Mouse (Mus musculus): ENCODE results near the gene Zfp644. TPM values are rescaled to one million over a fixed set of nuclear protein-coding genes. Genes with fewer than 3 reads are reported as not detected.

Zfp644 gene
- polyA plus RNA-seq, 1 experiment from 2014 or later, result 36.3 TPM

DNA sequence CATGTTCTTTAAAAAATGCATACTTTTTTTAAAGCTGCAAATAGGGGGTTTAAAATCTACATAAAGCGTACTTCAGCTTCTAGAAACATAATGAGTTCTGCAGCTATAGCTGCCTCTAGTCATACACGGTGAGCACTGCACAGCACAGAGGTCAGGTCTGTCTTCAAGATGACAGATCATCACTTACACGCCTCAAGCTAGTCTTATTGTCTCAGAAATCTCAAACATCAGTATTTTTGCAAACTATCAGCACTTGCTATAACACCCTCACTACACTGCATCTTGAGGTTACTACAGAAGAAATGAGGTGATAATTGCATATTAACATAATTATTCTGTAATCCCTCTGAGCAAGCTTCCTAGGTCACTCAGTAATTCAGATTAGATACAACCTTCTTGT, 55.2 kb downstream of the Zfp644 start:
- WGBS, result 80% methylated on average over 3 of the region's 3 CpGs
- no peaks in the 10 kb centered on the region for H3K9me3 ChIP-seq (ENCODE audit: control insufficient read depth, low read length)
- H3K27ac ChIP-seq (ENCODE audit: low read length), result no peak overlapping the region
- H3K27me3 ChIP-seq (replicated peaks; ENCODE audit: control insufficient read depth, insufficient read depth, low read length), result no peaks in the 10 kb centered on the region
- no peak overlapping the region for H3K9ac ChIP-seq (ENCODE audit: low read depth, low read length)
- H3K4me3 ChIP-seq (ENCODE audit: low read length), result no peak overlapping the region
- no peak for ATAC-seq
- H3K4me2 ChIP-seq (ENCODE audit: low read depth, low read length), result no peak overlapping the region
- no peaks in the 10 kb centered on the region; the same call in 1 of the 2 replicates for H3K36me3 ChIP-seq (ENCODE audit: control insufficient read depth, insufficient read depth, low read length)
- no peaks in the 10 kb centered on the region for H3K4me1 ChIP-seq (ENCODE audit: control insufficient read depth, insufficient read depth, low read length)

DNA sequence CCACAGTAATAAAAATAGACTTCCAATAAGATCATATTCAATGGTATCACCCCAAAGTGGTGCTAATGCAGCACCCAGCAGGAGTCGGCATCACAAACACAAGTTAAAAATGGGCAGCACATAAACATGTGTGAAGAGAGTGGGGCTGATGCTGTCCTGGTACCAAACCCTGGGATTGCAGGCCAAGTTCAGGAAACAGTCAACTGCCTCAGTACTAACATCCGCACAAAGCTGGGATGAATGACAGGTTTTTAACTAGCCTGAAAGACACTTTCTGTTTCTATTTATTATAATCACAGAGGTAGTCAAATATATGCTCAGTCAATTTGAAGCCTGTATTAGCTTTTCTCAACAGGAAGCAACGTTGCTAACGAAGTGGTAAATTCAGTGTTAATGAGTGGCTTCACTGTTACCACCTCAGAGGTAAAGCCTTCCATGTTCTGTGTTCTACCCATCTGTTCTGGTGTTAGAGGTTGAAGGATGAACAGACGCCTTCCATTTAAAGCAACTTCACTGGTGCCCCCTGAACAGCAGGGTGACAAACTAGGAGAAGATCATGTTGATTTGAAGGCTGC, 56.8 kb downstream of the Zfp644 start:
- Histone ChIP-seq H3K4me2 (ENCODE audit: low read depth, low read length) (no peak overlapping the region), H3K4me3 (ENCODE audit: low read length) (no peak overlapping the region), H3K27ac (ENCODE audit: low read length) (no peak overlapping the region), H3K9ac (ENCODE audit: low read depth, low read length) (no peak overlapping the region), H3K9me3 (ENCODE audit: control insufficient read depth, low read length) (no peaks in the 10 kb centered on the region), H3K36me3 (ENCODE audit: control insufficient read depth, insufficient read depth, low read length) (peaks cover 3% of the 10 kb centered on the region; the same call in 1 of the 2 replicates), H3K4me1 (ENCODE audit: control insufficient read depth, insufficient read depth, low read length) (no peaks in the 10 kb centered on the region), H3K27me3 (replicated peaks; ENCODE audit: control insufficient read depth, insufficient read depth, low read length) (no peaks in the 10 kb centered on the region)
- whole genome bisulfite sequencing, result 74% methylated on average over 5 of the region's 5 CpGs
- no peak for ATAC-seq

DNA sequence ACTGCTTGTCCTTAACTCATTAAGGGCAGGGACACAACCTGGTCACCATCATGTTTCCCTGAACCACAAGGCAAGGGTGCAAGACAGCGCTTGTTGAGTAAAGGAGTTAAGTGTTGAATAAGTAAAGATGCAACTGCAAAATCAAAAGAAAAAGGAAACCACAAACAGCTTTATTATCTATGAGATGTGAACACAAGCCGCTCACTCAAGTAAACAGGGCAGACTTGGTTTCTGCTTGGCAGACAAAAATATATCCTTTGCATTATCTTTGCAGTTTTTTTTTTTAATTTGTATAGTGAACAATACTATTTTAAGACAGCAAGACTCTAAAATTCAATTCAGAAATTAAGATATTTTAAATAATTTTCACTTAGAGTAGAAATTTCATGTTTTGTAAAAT, 57.5 kb downstream of the Zfp644 start:
- H3K9me3 ChIP-seq (ENCODE audit: control insufficient read depth, low read length), result no peaks in the 10 kb centered on the region
- no peaks in the 10 kb centered on the region for H3K4me1 ChIP-seq (ENCODE audit: control insufficient read depth, insufficient read depth, low read length)
- no peak overlapping the region for H3K4me3 ChIP-seq (ENCODE audit: low read length)
- H3K27ac ChIP-seq (ENCODE audit: low read length), result no peak overlapping the region
- WGBS, result 92% methylated on average over 2 of the region's 2 CpGs
- no peak for ATAC-seq
- no peak overlapping the region for H3K4me2 ChIP-seq (ENCODE audit: low read depth, low read length)
- H3K9ac ChIP-seq (ENCODE audit: low read depth, low read length), result no peak overlapping the region
- no peaks in the 10 kb centered on the region for H3K27me3 ChIP-seq (replicated peaks; ENCODE audit: control insufficient read depth, insufficient read depth, low read length)
- H3K36me3 ChIP-seq (ENCODE audit: control insufficient read depth, insufficient read depth, low read length), result peaks cover 3% of the 10 kb centered on the region; the same call in 1 of the 2 replicates

DNA sequence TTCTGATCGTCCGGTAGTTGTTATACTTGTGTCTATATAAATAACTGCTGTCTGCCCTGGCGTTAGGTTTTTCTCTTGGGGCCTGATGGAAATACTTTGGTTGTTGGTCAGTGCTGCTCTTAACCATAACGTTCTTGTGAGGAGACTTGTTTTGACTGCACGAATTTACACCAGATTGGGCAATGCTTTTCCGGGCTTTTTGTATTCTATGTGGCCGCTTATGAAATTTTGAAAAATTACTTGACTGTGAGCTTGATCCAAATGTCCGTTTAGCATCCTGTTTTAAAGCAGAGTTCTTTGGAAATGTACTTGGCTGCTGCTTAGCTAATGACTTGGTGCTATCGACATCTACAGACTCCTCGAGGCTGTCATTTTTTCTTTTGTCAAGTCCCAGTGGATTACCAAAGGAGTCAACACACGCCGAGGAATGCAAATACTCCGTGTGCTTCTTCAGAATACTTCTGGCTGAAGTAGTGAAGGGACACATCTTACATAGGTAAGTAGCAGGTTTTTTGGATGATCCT, 60.6 kb downstream of the Zfp644 start:
- no peak overlapping the region for H3K4me3 ChIP-seq (ENCODE audit: low read length)
- H3K4me1 ChIP-seq (ENCODE audit: control insufficient read depth, insufficient read depth, low read length), result no peaks in the 10 kb centered on the region
- H3K27me3 ChIP-seq (replicated peaks; ENCODE audit: control insufficient read depth, insufficient read depth, low read length), result no peaks in the 10 kb centered on the region
- H3K9ac ChIP-seq (ENCODE audit: low read depth, low read length), result no peak overlapping the region
- WGBS, result 89% methylated on average over 13 of the region's 13 CpGs
- no peak overlapping the region for H3K4me2 ChIP-seq (ENCODE audit: low read depth, low read length)
- no peak for ATAC-seq
- H3K9me3 ChIP-seq (ENCODE audit: control insufficient read depth, low read length), result no peaks in the 10 kb centered on the region
- no peak overlapping the region for H3K27ac ChIP-seq (ENCODE audit: low read length)
- H3K36me3 ChIP-seq (ENCODE audit: control insufficient read depth, insufficient read depth, low read length), result peaks cover 7% of the 10 kb centered on the region; the same call in 1 of the 2 replicates

DNA sequence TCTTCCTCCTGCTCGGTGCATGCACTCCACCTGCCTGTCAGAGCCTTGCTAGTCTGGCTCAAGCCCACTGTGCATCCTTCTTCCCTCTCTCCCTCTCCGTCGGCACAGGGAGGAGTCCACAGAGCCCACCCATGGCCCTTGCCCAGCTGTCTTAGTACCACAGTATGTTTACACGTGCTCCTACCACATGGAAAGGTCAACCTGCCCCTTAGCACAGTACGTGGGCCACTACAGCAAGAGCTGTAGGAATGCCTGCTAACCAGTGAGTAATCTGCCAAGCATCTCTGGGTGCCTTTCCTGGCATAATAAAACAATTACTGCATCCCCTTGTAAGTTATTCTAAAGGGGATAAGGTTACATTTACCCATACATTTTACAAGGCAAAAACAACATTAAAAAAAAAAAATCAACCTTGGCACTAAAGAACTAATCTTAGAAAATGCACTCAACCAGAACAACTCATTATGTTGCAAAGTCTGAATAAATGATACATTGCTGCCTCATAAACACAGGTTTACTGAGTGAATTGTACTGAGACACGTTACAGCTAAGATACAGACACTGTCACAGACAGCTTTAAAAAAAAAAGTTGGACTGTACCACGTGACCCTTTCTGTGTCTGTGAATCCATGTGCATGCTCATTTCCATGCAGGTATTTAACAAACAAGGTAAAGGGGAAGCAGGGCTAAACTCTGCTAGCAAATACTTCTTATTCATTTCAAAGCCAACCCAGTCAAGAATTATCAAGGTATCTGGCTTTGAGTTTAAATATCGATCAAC, 68.5 kb downstream of the Zfp644 start:
- no peak overlapping the region for H3K27ac ChIP-seq (ENCODE audit: low read length)
- 70% methylated on average over 8 of the region's 8 CpGs for WGBS
- ATAC-seq, result no peak
- no peaks in the 10 kb centered on the region for H3K9me3 ChIP-seq (ENCODE audit: control insufficient read depth, low read length)
- no peaks in the 10 kb centered on the region for H3K4me1 ChIP-seq (ENCODE audit: control insufficient read depth, insufficient read depth, low read length)
- H3K27me3 ChIP-seq (replicated peaks; ENCODE audit: control insufficient read depth, insufficient read depth, low read length), result no peaks in the 10 kb centered on the region
- no peak overlapping the region for H3K4me3 ChIP-seq (ENCODE audit: low read length)
- no peak overlapping the region for H3K9ac ChIP-seq (ENCODE audit: low read depth, low read length)
- no peaks in the 10 kb centered on the region; the same call in 1 of the 2 replicates for H3K36me3 ChIP-seq (ENCODE audit: control insufficient read depth, insufficient read depth, low read length)
- no peak overlapping the region for H3K4me2 ChIP-seq (ENCODE audit: low read depth, low read length)

DNA sequence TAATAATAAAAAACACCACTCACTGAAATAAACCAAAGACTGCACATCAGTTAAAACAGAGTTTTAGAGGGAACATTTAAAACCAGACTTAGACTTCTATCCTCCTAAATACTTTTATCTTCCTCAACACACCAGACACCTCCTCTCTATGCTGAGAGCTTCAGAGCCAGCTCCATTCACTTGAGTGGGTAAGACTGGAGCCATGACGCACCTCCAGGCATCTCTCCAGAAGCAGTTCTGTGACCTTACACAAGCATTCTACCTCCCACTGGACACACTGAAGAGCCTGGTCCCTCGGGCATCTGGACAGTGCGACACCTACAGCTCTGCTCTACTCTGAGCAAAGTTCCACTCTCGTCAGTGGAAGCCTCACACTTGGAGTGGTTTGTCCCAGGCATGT, 73.8 kb downstream of the Zfp644 start:
- Histone ChIP-seq H3K27me3 (replicated peaks; ENCODE audit: control insufficient read depth, insufficient read depth, low read length) (no peaks in the 10 kb centered on the region), H3K4me1 (ENCODE audit: control insufficient read depth, insufficient read depth, low read length) (no peaks in the 10 kb centered on the region), H3K36me3 (ENCODE audit: control insufficient read depth, insufficient read depth, low read length) (no peaks in the 10 kb centered on the region; the same call in 1 of the 2 replicates), H3K4me2 (ENCODE audit: low read depth, low read length) (no peak overlapping the region), H3K27ac (ENCODE audit: low read length) (no peak overlapping the region), H3K9ac (ENCODE audit: low read depth, low read length) (no peak overlapping the region), H3K4me3 (ENCODE audit: low read length) (no peak overlapping the region), H3K9me3 (ENCODE audit: control insufficient read depth, low read length) (no peaks in the 10 kb centered on the region)
- no peak for ATAC-seq
- 91% methylated on average over 4 of the region's 4 CpGs for WGBS

DNA sequence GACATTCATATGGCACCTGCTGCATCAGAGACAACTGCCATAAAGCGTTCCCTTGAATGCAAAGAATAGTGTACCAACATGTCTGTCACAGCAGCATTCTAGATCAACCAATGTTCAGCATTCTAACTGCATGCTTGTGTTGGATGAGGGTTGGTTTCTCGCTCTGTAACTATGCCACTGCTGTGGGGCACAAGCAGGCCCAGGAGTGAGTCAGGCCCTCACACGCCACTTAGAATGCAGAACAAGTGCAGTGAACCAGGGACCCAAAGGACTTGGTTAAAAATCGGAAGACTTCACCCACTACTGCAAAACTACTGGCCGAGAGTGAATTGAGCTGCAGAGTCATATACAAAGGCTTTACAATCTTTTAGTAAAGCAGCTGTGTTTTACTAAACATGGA, 74.9 kb downstream of the Zfp644 start:
- no peak for ATAC-seq
- 92% methylated on average over 5 of the region's 5 CpGs for WGBS
- Histone ChIP-seq H3K27ac (ENCODE audit: low read length) (no peak overlapping the region), H3K27me3 (replicated peaks; ENCODE audit: control insufficient read depth, insufficient read depth, low read length) (no peaks in the 10 kb centered on the region), H3K4me2 (ENCODE audit: low read depth, low read length) (no peak overlapping the region), H3K36me3 (ENCODE audit: control insufficient read depth, insufficient read depth, low read length) (no peaks in the 10 kb centered on the region; the same call in 1 of the 2 replicates), H3K4me1 (ENCODE audit: control insufficient read depth, insufficient read depth, low read length) (no peaks in the 10 kb centered on the region), H3K9me3 (ENCODE audit: control insufficient read depth, low read length) (no peaks in the 10 kb centered on the region), H3K9ac (ENCODE audit: low read depth, low read length) (no peak overlapping the region), H3K4me3 (ENCODE audit: low read length) (no peak overlapping the region)

DNA sequence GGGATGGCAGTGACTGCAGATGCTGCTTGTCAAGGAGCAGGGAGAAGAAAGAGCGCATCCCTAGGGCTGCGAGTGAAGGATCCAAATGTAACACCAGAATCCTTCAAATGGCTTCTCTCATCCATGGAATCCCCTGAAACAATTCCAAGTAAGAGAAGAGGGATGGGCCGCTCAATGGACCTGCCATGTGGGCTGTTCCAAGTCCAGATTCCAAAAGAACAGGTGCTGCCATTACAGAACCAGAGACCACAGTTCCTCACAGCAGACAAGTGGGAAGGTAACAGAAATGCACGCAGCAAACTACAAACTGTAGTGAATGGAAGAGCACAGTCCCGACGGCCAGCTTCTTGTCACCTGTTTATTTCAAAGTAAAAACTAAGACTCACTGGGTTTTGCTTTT, 76.6 kb downstream of the Zfp644 start:
- H3K27ac ChIP-seq (ENCODE audit: low read length), result no peak overlapping the region
- H3K9ac ChIP-seq (ENCODE audit: low read depth, low read length), result no peak overlapping the region
- no peaks in the 10 kb centered on the region for H3K9me3 ChIP-seq (ENCODE audit: control insufficient read depth, low read length)
- no peaks in the 10 kb centered on the region for H3K4me1 ChIP-seq (ENCODE audit: control insufficient read depth, insufficient read depth, low read length)
- H3K27me3 ChIP-seq (replicated peaks; ENCODE audit: control insufficient read depth, insufficient read depth, low read length), result no peaks in the 10 kb centered on the region
- no peaks in the 10 kb centered on the region for H3K36me3 ChIP-seq (ENCODE audit: control insufficient read depth, insufficient read depth, low read length)
- H3K4me3 ChIP-seq (ENCODE audit: low read length), result no peak overlapping the region
- no peak overlapping the region for H3K4me2 ChIP-seq (ENCODE audit: low read depth, low read length)
- WGBS, result 92% methylated on average over 6 of the region's 6 CpGs
- ATAC-seq, result no peak

DNA sequence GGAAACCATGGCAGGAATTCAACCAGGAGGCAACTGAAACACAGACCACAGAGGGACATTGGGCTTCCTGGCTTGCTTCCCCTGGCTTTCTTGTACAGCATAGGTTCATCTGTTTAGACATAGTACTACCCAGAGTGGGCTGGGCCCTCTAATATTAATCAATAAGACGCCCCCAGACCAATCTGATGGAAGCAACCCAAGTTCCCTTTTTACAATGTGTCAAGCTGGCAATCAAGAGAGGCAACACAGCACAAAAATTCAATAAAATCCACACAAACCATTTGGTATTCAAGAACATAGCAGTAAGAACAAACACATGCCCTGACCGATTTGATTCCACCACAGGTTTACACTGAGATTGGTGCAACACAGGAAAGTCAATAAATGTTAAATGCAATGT, 82.1 kb downstream of the Zfp644 start:
- Histone ChIP-seq H3K4me3 (ENCODE audit: low read length) (no peak overlapping the region), H3K36me3 (ENCODE audit: control insufficient read depth, insufficient read depth, low read length) (no peaks in the 10 kb centered on the region), H3K4me1 (ENCODE audit: control insufficient read depth, insufficient read depth, low read length) (no peaks in the 10 kb centered on the region), H3K9ac (ENCODE audit: low read depth, low read length) (no peak overlapping the region), H3K27ac (ENCODE audit: low read length) (no peak overlapping the region), H3K4me2 (ENCODE audit: low read depth, low read length) (no peak overlapping the region), H3K9me3 (ENCODE audit: control insufficient read depth, low read length) (no peaks in the 10 kb centered on the region), H3K27me3 (replicated peaks; ENCODE audit: control insufficient read depth, insufficient read depth, low read length) (no peaks in the 10 kb centered on the region)
- ATAC-seq, result no peak
- WGBS, result 89% methylated on average over 2 of the region's 2 CpGs
